19 mouse cellular contexts compared by ENCODE assay signal in genomic region chr2:171192181-171192580, GRCm38 (mm10).
"Had no signal": no experiment of that assay in that cellular context is flagged by ENCODE, and none has a peak within 500 bp of the region (broad histone marks: within the 10 kb centered on the region; RNA-seq: fewer than 3 reads in every experiment).

No protein-coding gene starts in this region.

- H3K4me2 ChIP-seq: liver, embryonic 13.5 days; liver, embryonic 15.5 days; lung, embryonic 15.5 days; midbrain, embryonic 12.5 days; neural tube, embryonic 12.5 days; stomach, embryonic 15.5 days had no signal

- H3K27me3 ChIP-seq: liver, embryonic 13.5 days; liver, embryonic 15.5 days; lung, embryonic 15.5 days; megakaryocyte, embryonic 14.5 days; midbrain, embryonic 12.5 days; neural tube, embryonic 12.5 days; stomach, embryonic 15.5 days had no signal

- H3K4me1 ChIP-seq: liver, embryonic 13.5 days; liver, embryonic 15.5 days; lung, embryonic 15.5 days; megakaryocyte, embryonic 14.5 days; neural tube, embryonic 12.5 days; stomach, embryonic 15.5 days had no signal

- H3K36me3 ChIP-seq: liver, embryonic 13.5 days; liver, embryonic 15.5 days; lung, embryonic 15.5 days; midbrain, embryonic 12.5 days; neural tube, embryonic 12.5 days; stomach, embryonic 15.5 days had no signal

- H3K9me3 ChIP-seq: liver, embryonic 15.5 days; lung, embryonic 15.5 days; neural tube, embryonic 12.5 days; stomach, embryonic 15.5 days had no signal

- H3K9ac ChIP-seq: liver, embryonic 13.5 days; liver, embryonic 15.5 days; liver, postnatal 0 days; lung, embryonic 15.5 days; midbrain, embryonic 12.5 days; neural tube, embryonic 12.5 days; stomach, embryonic 15.5 days had no signal

- DNase-seq: liver, embryonic 13.5 days; liver, postnatal 0 days; lung, adult 2 months; lung, postnatal 14 days; lung, postnatal 36 days; right cerebral cortex, postnatal 14 days; thymus, adult 18-20 months; thymus, postnatal 14 days; thymus, postnatal 36 days had no signal

- ATAC-seq: liver, postnatal 0 days; lung, postnatal 0 days; midbrain, embryonic 16.5 days had no signal

- H3K4me3 ChIP-seq: liver, embryonic 13.5 days; liver, embryonic 15.5 days; lung, embryonic 15.5 days; megakaryocyte, embryonic 14.5 days; midbrain, embryonic 12.5 days; neural tube, embryonic 12.5 days; stomach, embryonic 15.5 days had no signal

- H3K27ac ChIP-seq: liver, embryonic 13.5 days; liver, embryonic 15.5 days; lung, embryonic 15.5 days; macrophage; midbrain, embryonic 12.5 days; neural tube, embryonic 12.5 days; stomach, embryonic 15.5 days; stomach, postnatal 0 days had no signal
